Mouse (Mus musculus) embryonic facial prominence, embryonic 12.5 days (tissue): ENCODE measurements around the gene Srrm2. TPM values are rescaled to one million over a fixed set of nuclear protein-coding genes. Genes with fewer than 3 reads are reported as not detected.

Source experiments
- ATAC-seq: fragments of 200-750 bp; cut with Nextera tagmentation; 2 replicates; pipeline ENCODE4 v1.8.0; 2017; ENCODE audit not compliant: insufficient number of reproducible peaks, insufficient read depth, low FRiP score, low TSS enrichment
- H3K27ac ChIP-seq: fragments of 300-500 bp; sonication (generic); 2 replicates; pipeline ENCODE4 v1.5.1; 2016; ENCODE audit warnings: mild to moderate bottlenecking
- H3K27me3 ChIP-seq: fragments of 300-500 bp; sonication (generic); 2 replicates; pipeline ENCODE4 v1.6.1; 2016; ENCODE audit warnings: mild to moderate bottlenecking, moderate library complexity
- H3K36me3 ChIP-seq: fragments of 300-500 bp; sonication (generic); 2 replicates; pipeline ENCODE4 v1.6.1; 2016; ENCODE audit warnings: mild to moderate bottlenecking
- H3K4me1 ChIP-seq: fragments of 300-500 bp; sonication (generic); 2 replicates; pipeline ENCODE4 v1.6.1; 2016
- H3K4me2 ChIP-seq: fragments of 300-500 bp; sonication (generic); replicated peaks from 2 replicates; pipeline ENCODE4 v1.6.1; 2016; ENCODE audit warnings: mild to moderate bottlenecking, moderate library complexity
- H3K4me3 ChIP-seq: fragments of 300-500 bp; sonication (generic); 2 replicates; pipeline ENCODE4 v1.5.1; 2016; ENCODE audit warnings: mild to moderate bottlenecking
- H3K9ac ChIP-seq: fragments of 300-500 bp; sonication (generic); 2 replicates; pipeline ENCODE4 v1.6.1; 2016; ENCODE audit warnings: mild to moderate bottlenecking, moderate library complexity
- H3K9me3 ChIP-seq: fragments of 300-500 bp; sonication (generic); 2 replicates; pipeline ENCODE4 v1.6.1; 2016; ENCODE audit warnings: mild to moderate bottlenecking, moderate library complexity
- WGBS: fragments of 180-500 bp; shearing (Covaris S2); methylation state at CpG from one replicate; pipeline ENCODE4 v1.1.7; 2016; 5-methylcytosine and 5-hydroxymethylcytosine counted together
- polyA plus RNA-seq: library from polyadenylated mRNA; unstranded; fragments of >200 nt; fragmentation: Nextera tagmentation; extraction: Ambion mirVana; gene quantifications from 2 replicates; pipeline ENCODE4 v1.2.1, GENCODE M21; 2016

The Srrm2 gene
- polyA plus RNA-seq, 1 experiment from 2014 or later = 657 TPM

GRCm38 (mm10) chr17:23747471-23747870, 42.9 kb upstream of the Srrm2 start:
- H3K27ac ChIP-seq = no peak overlapping the region
- no peak overlapping the region for H3K4me3 ChIP-seq
- WGBS = 77% methylated on average over 3 of the region's 3 CpGs
- no peaks in the 10 kb centered on the region for H3K9me3 ChIP-seq
- H3K27me3 ChIP-seq = peaks cover 55% of the 10 kb centered on the region
- H3K36me3 ChIP-seq = peaks cover 13% of the 10 kb centered on the region
- no peak overlapping the region for H3K9ac ChIP-seq
- ATAC-seq = no peak
- H3K4me2 ChIP-seq = no peak overlapping the region
- H3K4me1 ChIP-seq = peaks cover 18% of the 10 kb centered on the region

DNA sequence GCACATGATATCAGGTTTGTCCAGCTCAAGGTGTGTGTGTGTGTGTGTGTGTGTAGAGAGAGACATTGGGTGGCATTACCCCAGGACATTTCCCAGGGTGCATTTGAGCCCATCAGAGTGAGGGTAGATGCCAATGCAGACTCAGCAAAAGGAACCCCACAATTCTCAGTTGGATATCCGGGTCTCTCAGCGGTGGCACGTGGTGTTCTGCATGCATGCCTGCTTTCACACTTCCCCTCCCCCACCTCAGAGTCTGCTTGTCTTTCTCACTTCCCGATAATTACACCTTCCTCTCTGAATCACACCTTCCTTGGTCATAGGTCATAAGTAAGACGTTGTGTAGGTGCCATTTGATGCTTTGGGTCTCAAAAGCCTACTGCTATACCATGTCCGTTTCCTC, 42.3 kb upstream of the Srrm2 start:
- peaks cover 49% of the 10 kb centered on the region for H3K27me3 ChIP-seq
- ATAC-seq = no peak

GRCm38 (mm10) chr17:23748631-23749391, 41.5 kb upstream of the Srrm2 start:
- Histone ChIP-seq H3K36me3 (peaks cover 27% of the 10 kb centered on the region), H3K4me3 (no peak overlapping the region), H3K9ac (no peak overlapping the region), H3K9me3 (no peaks in the 10 kb centered on the region), H3K4me1 (peaks cover 18% of the 10 kb centered on the region), H3K27ac (no peak overlapping the region), H3K4me2 (no peak overlapping the region), H3K27me3 (peaks cover 41% of the 10 kb centered on the region)
- ATAC-seq = no peak
- WGBS = 33% methylated on average over 10 of the region's 10 CpGs

More for the DNA sequence above, 42.3 kb upstream of the Srrm2 start:
- Histone ChIP-seq H3K36me3 (peaks cover 19% of the 10 kb centered on the region), H3K9ac (no peak overlapping the region), H3K27ac (no peak overlapping the region), H3K4me3 (no peak overlapping the region), H3K9me3 (no peaks in the 10 kb centered on the region), H3K4me2 (no peak overlapping the region), H3K4me1 (peaks cover 18% of the 10 kb centered on the region)
- 51% methylated on average over 6 of the region's 6 CpGs for WGBS

GRCm38 (mm10) chr17:23749400-23750191, 40.7 kb upstream of the Srrm2 start:
- Histone ChIP-seq H3K9ac (no peak overlapping the region), H3K27me3 (peaks cover 33% of the 10 kb centered on the region), H3K4me3 (no peak overlapping the region), H3K27ac (no peak overlapping the region), H3K4me1 (peaks cover 17% of the 10 kb centered on the region), H3K9me3 (no peaks in the 10 kb centered on the region), H3K4me2 (no peak overlapping the region), H3K36me3 (peaks cover 33% of the 10 kb centered on the region)
- 78% methylated on average over 11 of the region's 11 CpGs for WGBS
- ATAC-seq = no peak

- WGBS = 86% methylated on average over 13 of the region's 13 CpGs
- Histone ChIP-seq H3K36me3 (peaks cover 90% of the 10 kb centered on the region), H3K4me2 (no peak overlapping the region), H3K27me3 (no peaks in the 10 kb centered on the region), H3K9me3 (no peaks in the 10 kb centered on the region), H3K4me3 (no peak overlapping the region), H3K9ac (no peak overlapping the region), H3K27ac (no peak overlapping the region), H3K4me1 (no peaks in the 10 kb centered on the region)
- ATAC-seq = no peak
Measured at GRCm38 (mm10) chr17:23755689-23756088, 34.6 kb upstream of the Srrm2 start.

- Histone ChIP-seq H3K9ac (no peak overlapping the region), H3K27me3 (no peaks in the 10 kb centered on the region), H3K4me3 (no peak overlapping the region), H3K9me3 (no peaks in the 10 kb centered on the region), H3K4me2 (no peak overlapping the region), H3K36me3 (peaks cover 93% of the 10 kb centered on the region), H3K4me1 (no peaks in the 10 kb centered on the region), H3K27ac (no peak overlapping the region)
- WGBS = 94% methylated on average over 9 of the region's 9 CpGs
- ATAC-seq = no peak
Measured at GRCm38 (mm10) chr17:23757581-23757980, 32.8 kb upstream of the Srrm2 start.

- Histone ChIP-seq H3K27me3 (no peaks in the 10 kb centered on the region), H3K4me2 (no peak overlapping the region), H3K4me3 (no peak overlapping the region), H3K9ac (no peak overlapping the region), H3K9me3 (no peaks in the 10 kb centered on the region), H3K27ac (no peak overlapping the region), H3K4me1 (no peaks in the 10 kb centered on the region), H3K36me3 (peaks cover 82% of the 10 kb centered on the region)
- ATAC-seq = no peak
- WGBS = 84% methylated on average over 8 of the region's 8 CpGs
Measured at GRCm38 (mm10) chr17:23758801-23759200, 31.5 kb upstream of the Srrm2 start.

DNA sequence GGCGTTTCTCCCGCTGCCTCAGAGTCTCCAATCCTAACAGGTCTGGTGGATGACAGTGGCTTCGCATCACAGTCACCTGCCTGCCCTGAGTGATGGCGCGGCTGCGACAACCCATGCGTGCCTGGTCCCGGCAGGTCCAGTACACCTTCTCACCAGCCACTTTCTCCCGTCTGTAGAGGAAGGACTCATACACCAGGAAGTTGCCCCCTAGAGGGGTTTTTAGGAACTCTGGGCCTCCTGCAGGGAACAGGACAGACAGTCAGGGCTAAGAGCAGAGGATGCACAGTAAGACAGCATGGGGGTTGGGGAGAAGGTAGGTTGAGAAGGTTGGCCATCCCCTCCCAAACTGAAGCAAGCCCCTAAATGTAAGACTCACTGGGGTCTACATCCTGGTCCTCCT, 30.1 kb upstream of the Srrm2 start:
- no peak for ATAC-seq
- peaks cover 71% of the 10 kb centered on the region for H3K36me3 ChIP-seq
- no peak overlapping the region for H3K4me3 ChIP-seq
- H3K27me3 ChIP-seq = no peaks in the 10 kb centered on the region
- H3K4me2 ChIP-seq = no peak overlapping the region
- 93% methylated on average over 9 of the region's 9 CpGs for whole genome bisulfite sequencing
- H3K4me1 ChIP-seq = no peaks in the 10 kb centered on the region
- H3K9me3 ChIP-seq = no peaks in the 10 kb centered on the region
- no peak overlapping the region for H3K27ac ChIP-seq
- no peak overlapping the region for H3K9ac ChIP-seq

- Histone ChIP-seq H3K27me3 (no peaks in the 10 kb centered on the region), H3K4me2 (no peak overlapping the region), H3K27ac (no peak overlapping the region), H3K9ac (no peak overlapping the region), H3K4me3 (no peak overlapping the region), H3K36me3 (peaks cover 62% of the 10 kb centered on the region), H3K4me1 (no peaks in the 10 kb centered on the region), H3K9me3 (no peaks in the 10 kb centered on the region)
- ATAC-seq = no peak
- 97% methylated on average over 3 of the region's 3 CpGs for WGBS
Measured at GRCm38 (mm10) chr17:23761155-23761554, 29.2 kb upstream of the Srrm2 start.

DNA sequence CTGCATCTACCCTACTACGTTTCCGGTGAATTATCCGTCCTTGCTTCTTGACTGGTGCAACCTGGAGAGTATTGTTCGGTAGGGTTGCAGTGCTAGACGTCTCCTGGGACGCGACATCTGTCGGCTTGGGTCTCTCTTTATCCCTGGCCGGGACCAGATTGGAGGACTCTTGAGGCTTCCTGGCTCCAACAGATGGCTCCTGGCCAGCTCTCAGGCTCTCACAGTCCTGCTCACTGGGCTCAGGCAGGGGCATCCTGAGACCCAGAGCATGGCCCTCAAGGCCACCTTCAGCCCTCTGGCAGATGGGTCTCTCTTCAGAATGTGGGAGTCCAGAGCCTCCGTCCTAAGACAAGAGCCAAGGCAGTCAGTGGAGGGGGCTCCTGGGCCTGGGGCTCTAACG, 27.4 kb upstream of the Srrm2 start:
- Histone ChIP-seq H3K9ac (no peak overlapping the region), H3K4me1 (no peaks in the 10 kb centered on the region), H3K36me3 (peaks cover 44% of the 10 kb centered on the region), H3K27ac (no peak overlapping the region), H3K9me3 (no peaks in the 10 kb centered on the region), H3K4me2 (no peak overlapping the region), H3K27me3 (no peaks in the 10 kb centered on the region), H3K4me3 (no peak overlapping the region)
- 90% methylated on average over 11 of the region's 11 CpGs for WGBS
- ATAC-seq = no peak

DNA sequence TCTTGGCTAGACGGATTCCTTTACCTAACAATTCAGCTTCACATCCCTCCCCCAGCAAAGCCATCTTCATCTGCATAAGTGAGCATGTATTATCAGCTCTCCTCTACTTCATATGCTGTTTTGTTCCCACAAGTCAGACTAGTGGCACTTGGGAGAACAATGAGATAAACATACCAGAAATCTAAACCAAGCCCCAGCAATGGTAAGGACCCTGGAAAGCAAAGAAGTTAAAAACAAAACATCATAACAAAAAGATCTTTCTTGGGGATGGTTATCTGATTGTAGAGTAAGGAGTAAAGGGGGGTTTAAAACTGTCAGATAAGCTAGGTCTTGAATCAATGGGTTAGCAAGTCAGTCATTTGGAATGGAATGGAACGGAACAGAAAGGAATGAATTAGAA, 19.8 kb upstream of the Srrm2 start:
- H3K36me3 ChIP-seq = peaks cover 7% of the 10 kb centered on the region; the same call in 1 of the 2 replicates
- no peak for ATAC-seq
- WGBS = 14% methylated on average over 2 of the region's 2 CpGs
- H3K4me2 ChIP-seq = peak overlapping the region; percentile 68
- peak overlapping the region; percentile 76; the same call in 1 of the 2 replicates for H3K27ac ChIP-seq
- H3K27me3 ChIP-seq = no peaks in the 10 kb centered on the region
- peak overlapping the region; percentile 85 for H3K9ac ChIP-seq
- peaks cover 9% of the 10 kb centered on the region for H3K4me1 ChIP-seq
- H3K9me3 ChIP-seq = no peaks in the 10 kb centered on the region
- peak overlapping the region; percentile 72 for H3K4me3 ChIP-seq

DNA sequence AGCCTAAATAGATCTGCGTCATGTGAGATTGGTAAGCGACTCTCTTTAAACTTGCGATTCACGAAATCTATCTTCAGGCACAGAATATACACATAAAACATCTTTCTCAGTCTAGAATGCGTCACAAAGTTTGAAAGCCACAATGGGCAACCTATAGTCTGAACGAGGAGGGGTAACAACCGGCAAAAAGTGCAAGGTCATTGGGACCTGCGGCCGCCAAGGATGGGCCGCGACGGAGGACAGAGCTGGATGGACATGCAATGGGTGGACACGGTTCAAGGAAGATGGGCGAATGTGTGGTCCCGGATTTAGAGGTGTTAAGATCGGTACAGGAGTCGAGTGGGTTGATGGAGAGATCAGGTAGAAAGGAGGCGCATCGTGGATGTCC, 19.4 kb upstream of the Srrm2 start:
- H3K4me3 ChIP-seq = peak overlapping the region; percentile 72
- H3K27ac ChIP-seq = peak overlapping the region; percentile 76
- peak overlapping the region; percentile 85 for H3K9ac ChIP-seq
- H3K4me2 ChIP-seq = peak overlapping the region; percentile 68
- ATAC-seq = no peak; the same call in 1 of the 2 replicates
- peaks cover 9% of the 10 kb centered on the region for H3K4me1 ChIP-seq
- peaks cover 7% of the 10 kb centered on the region; the same call in 1 of the 2 replicates for H3K36me3 ChIP-seq
- H3K9me3 ChIP-seq = no peaks in the 10 kb centered on the region
- 1% methylated on average over 19 of the region's 19 CpGs for WGBS
- H3K27me3 ChIP-seq = no peaks in the 10 kb centered on the region
